Mouse (Mus musculus) limb, embryonic 10.5 days (tissue): Measurements from ENCODE around the gene Sipa1l2. TPM values are rescaled to one million over a fixed set of nuclear protein-coding genes. Genes with fewer than 3 reads are reported as not detected.
A peak's percentile ranks its signal among the peaks of the same experiment; 100 is the strongest.

Experiments
- DNase-seq: peaks from one replicate; pipeline ENCODE4 v3.0.0-alpha.2; 2017; ENCODE audit warnings: low spot score
- H3K27ac ChIP-seq: fragments of 300-500 bp; sonication (generic); 2 replicates; pipeline ENCODE4 v1.5.1; 2016; ENCODE audit warnings: mild to moderate bottlenecking
- H3K27me3 ChIP-seq: fragments of 300-500 bp; sonication (generic); 2 replicates; pipeline ENCODE4 v1.6.1; 2016; ENCODE audit warnings: low read depth, mild to moderate bottlenecking; ENCODE audit not compliant: poor library complexity, severe bottlenecking
- H3K36me3 ChIP-seq: fragments of 300-500 bp; sonication (generic); 2 replicates; pipeline ENCODE4 v1.6.1; 2016; ENCODE audit warnings: mild to moderate bottlenecking, moderate library complexity
- H3K4me1 ChIP-seq: fragments of 300-500 bp; sonication (generic); 2 replicates; pipeline ENCODE4 v1.6.1; 2016
- H3K4me3 ChIP-seq: fragments of 300-500 bp; sonication (generic); 2 replicates; pipeline ENCODE4 v1.5.1; 2016; ENCODE audit warnings: mild to moderate bottlenecking, moderate library complexity
- H3K9me3 ChIP-seq: fragments of 300-500 bp; sonication (generic); replicated peaks from 2 replicates; pipeline ENCODE4 v1.6.1; 2016; ENCODE audit warnings: mild to moderate bottlenecking
- WGBS: fragments of 180-500 bp; shearing (Covaris S2); methylation state at CpG from one replicate; pipeline ENCODE4 v1.1.7; 2016; 5-methylcytosine and 5-hydroxymethylcytosine counted together
- polyA plus RNA-seq: library from polyadenylated mRNA; unstranded; fragments of >200 nt; fragmentation: Nextera tagmentation; extraction: Ambion mirVana; gene quantifications from 2 replicates; pipeline ENCODE4 v1.2.1, GENCODE M21; 2016

Gene Sipa1l2
- polyA plus RNA-seq, 1 experiment from 2014 or later: 13.9 TPM

- Histone ChIP-seq H3K27me3 (no peaks in the 10 kb centered on the region), H3K9me3 (no peaks in the 10 kb centered on the region), H3K4me1 (peaks cover 21% of the 10 kb centered on the region), H3K4me3 (no peak overlapping the region), H3K36me3 (peaks cover 53% of the 10 kb centered on the region), H3K27ac (0 out of 2 replicates have a peak overlapping the region, but pooled peaks have one; percentile 44)
- DNase-seq: no peak
- 63% methylated on average over 6 of the region's 6 CpGs for WGBS
Measured at GRCm38 (mm10) chr8:125449048-125449447, 120.6 kb downstream of the Sipa1l2 start.

- no peaks in the 10 kb centered on the region for H3K27me3 ChIP-seq
- DNase-seq: no peak
- H3K9me3 ChIP-seq: no peaks in the 10 kb centered on the region
- 88% methylated on average over 14 of the region's 14 CpGs for WGBS
- no peak overlapping the region for H3K27ac ChIP-seq
- H3K4me3 ChIP-seq: no peak overlapping the region
- peaks cover 21% of the 10 kb centered on the region for H3K4me1 ChIP-seq
- H3K36me3 ChIP-seq: peaks cover 56% of the 10 kb centered on the region
Measured at GRCm38 (mm10) chr8:125447543-125447942, 122.1 kb downstream of the Sipa1l2 start.

DNA sequence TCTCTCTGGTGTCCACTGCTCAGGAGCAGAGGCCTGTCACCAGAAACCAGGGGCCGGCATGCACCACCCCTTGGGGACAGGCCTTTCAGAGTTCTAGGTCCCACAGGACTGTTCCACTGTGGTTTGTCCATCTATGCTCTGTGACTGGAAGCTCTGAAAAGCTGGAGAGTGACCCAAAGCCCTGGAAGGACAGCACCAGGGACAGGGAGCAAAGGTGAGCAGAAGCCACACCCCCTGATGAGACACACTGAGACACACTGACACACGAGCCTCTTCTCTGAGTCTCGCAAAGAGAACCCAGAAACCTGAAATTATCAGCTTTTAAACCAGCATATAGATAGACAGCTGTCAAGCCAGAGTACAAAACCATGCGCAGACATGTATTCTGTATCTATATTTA is 123.4 kb downstream of the Sipa1l2 start:
- 81% methylated on average over 4 of the region's 4 CpGs for WGBS
- Histone ChIP-seq H3K36me3 (peaks cover 64% of the 10 kb centered on the region), H3K4me3 (no peak overlapping the region), H3K27me3 (no peaks in the 10 kb centered on the region), H3K4me1 (peaks cover 23% of the 10 kb centered on the region), H3K9me3 (no peaks in the 10 kb centered on the region), H3K27ac (no peak overlapping the region)
- no peak for DNase-seq

GRCm38 (mm10) chr8:125445225-125445609 is 124.4 kb downstream of the Sipa1l2 start:
- H3K27ac ChIP-seq: no peak overlapping the region
- peaks cover 73% of the 10 kb centered on the region for H3K36me3 ChIP-seq
- no peak overlapping the region for H3K4me3 ChIP-seq
- peaks cover 23% of the 10 kb centered on the region for H3K4me1 ChIP-seq
- 87% methylated on average over 3 of the region's 3 CpGs for WGBS
- DNase-seq: no peak
- no peaks in the 10 kb centered on the region for H3K9me3 ChIP-seq
- no peaks in the 10 kb centered on the region for H3K27me3 ChIP-seq

- H3K9me3 ChIP-seq: no peaks in the 10 kb centered on the region
- peaks cover 22% of the 10 kb centered on the region for H3K4me1 ChIP-seq
- DNase-seq: no peak
- H3K36me3 ChIP-seq: peaks cover 73% of the 10 kb centered on the region
- no peak overlapping the region for H3K4me3 ChIP-seq
- H3K27ac ChIP-seq: no peak overlapping the region
- no peaks in the 10 kb centered on the region for H3K27me3 ChIP-seq
- WGBS: 89% methylated on average over 16 of the region's 16 CpGs
Measured at GRCm38 (mm10) chr8:125444457-125445224, 125.0 kb downstream of the Sipa1l2 start.

DNA sequence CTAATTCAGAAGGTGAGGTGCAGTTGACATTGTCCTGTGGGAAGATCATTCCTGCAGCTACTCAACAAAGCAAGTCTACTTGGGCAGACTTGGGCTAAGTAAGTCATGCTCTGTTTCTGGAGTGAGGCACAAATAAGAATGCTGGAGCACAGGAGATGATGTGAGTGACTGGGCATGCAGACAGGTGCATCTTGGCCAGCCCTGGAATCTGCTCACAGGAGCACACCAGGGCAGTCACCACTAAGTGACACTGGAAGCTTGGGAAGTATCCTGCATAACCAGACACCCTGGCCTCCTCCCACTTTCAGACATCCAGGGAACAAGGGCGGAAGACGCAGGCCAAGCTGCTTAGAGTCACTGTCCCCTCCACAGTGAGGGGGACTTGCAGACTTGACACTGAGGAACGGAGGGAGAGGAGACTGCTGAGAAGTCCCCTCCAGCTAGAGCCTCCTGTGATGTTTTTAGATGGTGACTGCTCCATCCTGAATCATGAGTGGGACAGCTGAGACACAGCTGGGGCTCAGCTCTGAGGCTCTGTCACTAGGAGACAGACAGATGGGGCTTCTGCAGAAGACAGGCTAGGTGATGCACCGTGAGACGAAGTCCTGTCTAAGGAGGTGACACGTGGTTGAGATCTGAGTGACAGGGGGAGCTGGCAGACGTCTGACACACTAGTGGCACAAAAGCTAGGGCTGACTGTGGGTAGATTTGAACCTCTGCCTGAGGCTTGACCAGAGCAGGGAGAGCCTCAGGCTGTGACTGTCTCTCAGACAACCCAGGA is 134.1 kb downstream of the Sipa1l2 start:
- Histone ChIP-seq H3K27me3 (no peaks in the 10 kb centered on the region; the same call in 1 of the 2 replicates), H3K4me3 (no peak overlapping the region), H3K4me1 (peaks cover 34% of the 10 kb centered on the region), H3K9me3 (no peaks in the 10 kb centered on the region), H3K27ac (peak overlapping the region; percentile 42; the same call in 1 of the 2 replicates), H3K36me3 (peaks cover 48% of the 10 kb centered on the region)
- no peak for DNase-seq
- 87% methylated on average over 7 of the region's 7 CpGs for WGBS

- no peak overlapping the region for H3K4me3 ChIP-seq
- DNase-seq: no peak
- WGBS: 62% methylated on average over 8 of the region's 8 CpGs
- H3K36me3 ChIP-seq: peaks cover 40% of the 10 kb centered on the region
- no peaks in the 10 kb centered on the region; the same call in 1 of the 2 replicates for H3K27me3 ChIP-seq
- H3K27ac ChIP-seq: peak overlapping the region; percentile 50
- H3K4me1 ChIP-seq: peaks cover 37% of the 10 kb centered on the region
- H3K9me3 ChIP-seq: no peaks in the 10 kb centered on the region
Measured at GRCm38 (mm10) chr8:125434151-125434550, 135.5 kb downstream of the Sipa1l2 start.

DNA sequence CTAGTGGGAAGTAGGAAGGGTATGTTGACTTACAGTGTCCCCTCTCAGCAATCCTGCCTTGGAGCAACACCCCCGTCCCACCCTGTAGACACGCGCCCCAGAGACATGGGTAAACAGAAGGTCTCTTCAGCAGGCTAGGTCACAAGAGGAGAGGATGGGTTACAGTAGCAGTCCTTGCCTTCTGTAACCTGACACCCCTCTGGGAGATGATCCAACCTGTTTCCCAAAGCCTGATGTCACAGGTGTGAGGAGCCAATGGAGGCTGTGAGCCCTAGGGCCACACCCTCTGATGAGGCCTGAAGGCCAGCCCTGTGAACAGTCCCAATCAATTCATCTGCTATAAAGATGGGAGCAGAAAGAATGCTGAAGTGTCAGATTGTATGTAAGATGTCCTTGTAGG is 138.3 kb downstream of the Sipa1l2 start:
- no peak for DNase-seq
- 50% methylated on average over 3 of the region's 3 CpGs for WGBS
- H3K9me3 ChIP-seq: no peaks in the 10 kb centered on the region
- no peak overlapping the region for H3K27ac ChIP-seq
- H3K4me1 ChIP-seq: peaks cover 37% of the 10 kb centered on the region
- no peak overlapping the region for H3K4me3 ChIP-seq
- no peaks in the 10 kb centered on the region; the same call in 1 of the 2 replicates for H3K27me3 ChIP-seq
- peaks cover 21% of the 10 kb centered on the region for H3K36me3 ChIP-seq

- WGBS: 90% methylated on average over 5 of the region's 5 CpGs
- H3K4me3 ChIP-seq: no peak overlapping the region
- DNase-seq: no peak
- peaks cover 20% of the 10 kb centered on the region for H3K36me3 ChIP-seq
- no peaks in the 10 kb centered on the region for H3K9me3 ChIP-seq
- H3K4me1 ChIP-seq: peaks cover 35% of the 10 kb centered on the region
- H3K27ac ChIP-seq: no peak overlapping the region
- H3K27me3 ChIP-seq: no peaks in the 10 kb centered on the region
Measured at GRCm38 (mm10) chr8:125430796-125431195, 138.8 kb downstream of the Sipa1l2 start.

DNA sequence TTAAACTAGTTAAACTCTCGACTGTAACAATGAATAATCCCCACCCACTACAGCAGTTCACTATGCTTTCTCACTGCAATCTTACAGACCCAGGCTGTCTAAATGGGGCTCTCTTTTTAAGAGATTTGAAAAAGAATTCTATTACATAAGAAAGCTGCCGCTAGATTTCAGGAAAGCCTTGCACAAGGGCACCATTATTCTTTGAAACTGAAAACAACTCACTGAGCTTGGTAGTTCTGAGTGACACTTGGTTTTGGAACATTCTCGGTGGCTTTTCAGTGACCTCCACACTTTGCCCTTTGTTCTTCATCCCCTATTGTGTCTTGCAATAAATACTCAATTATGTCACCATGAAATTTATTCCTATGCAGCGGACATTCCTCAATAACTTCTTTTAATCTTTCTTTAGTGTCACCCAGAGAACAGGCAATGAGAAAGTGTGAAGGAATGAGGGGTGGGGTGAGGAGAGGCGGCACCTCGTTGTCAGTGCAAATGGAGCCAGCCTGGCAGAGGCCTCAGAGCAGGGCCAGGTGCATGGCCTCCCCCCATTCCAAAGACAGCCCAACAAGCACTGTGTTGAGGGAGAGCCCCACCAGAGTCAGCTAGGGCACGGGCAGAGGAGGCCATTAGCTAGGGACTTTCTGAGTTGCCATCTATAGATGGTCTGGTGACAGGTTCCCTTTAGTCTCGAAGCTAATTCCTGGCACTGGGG is 140.5 kb downstream of the Sipa1l2 start:
- WGBS: 81% methylated on average over 8 of the region's 8 CpGs
- H3K36me3 ChIP-seq: peaks cover 18% of the 10 kb centered on the region
- no peak overlapping the region for H3K27ac ChIP-seq
- no peaks in the 10 kb centered on the region for H3K27me3 ChIP-seq
- no peak overlapping the region for H3K4me3 ChIP-seq
- DNase-seq: no peak
- no peaks in the 10 kb centered on the region for H3K9me3 ChIP-seq
- H3K4me1 ChIP-seq: peaks cover 31% of the 10 kb centered on the region

DNA sequence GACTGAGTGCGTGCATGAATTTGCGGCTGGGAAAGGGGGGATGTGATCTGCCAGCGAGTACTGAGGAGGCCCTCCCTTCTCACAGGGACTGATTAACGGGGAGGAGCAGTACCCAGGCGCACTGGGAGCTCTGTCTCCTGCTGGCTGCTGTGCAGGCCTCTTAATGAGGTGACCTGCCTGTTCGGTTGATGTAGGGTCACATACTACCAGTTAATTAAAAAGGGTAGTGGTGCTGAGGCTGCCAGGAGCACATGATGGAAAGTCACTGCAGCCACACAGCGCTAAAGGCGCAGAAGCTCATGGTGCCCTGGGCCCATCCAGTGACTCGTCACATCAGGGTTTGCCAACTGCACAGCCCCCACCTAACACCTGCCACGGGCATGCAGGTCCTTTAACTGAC is 145.7 kb downstream of the Sipa1l2 start:
- DNase-seq: peak; percentile 44
- Histone ChIP-seq H3K9me3 (no peaks in the 10 kb centered on the region), H3K27ac (peak overlapping the region; percentile 50), H3K36me3 (peaks cover 21% of the 10 kb centered on the region), H3K27me3 (no peaks in the 10 kb centered on the region), H3K4me1 (peaks cover 40% of the 10 kb centered on the region), H3K4me3 (no peak overlapping the region)
- 33% methylated on average over 10 of the region's 10 CpGs for WGBS

DNA sequence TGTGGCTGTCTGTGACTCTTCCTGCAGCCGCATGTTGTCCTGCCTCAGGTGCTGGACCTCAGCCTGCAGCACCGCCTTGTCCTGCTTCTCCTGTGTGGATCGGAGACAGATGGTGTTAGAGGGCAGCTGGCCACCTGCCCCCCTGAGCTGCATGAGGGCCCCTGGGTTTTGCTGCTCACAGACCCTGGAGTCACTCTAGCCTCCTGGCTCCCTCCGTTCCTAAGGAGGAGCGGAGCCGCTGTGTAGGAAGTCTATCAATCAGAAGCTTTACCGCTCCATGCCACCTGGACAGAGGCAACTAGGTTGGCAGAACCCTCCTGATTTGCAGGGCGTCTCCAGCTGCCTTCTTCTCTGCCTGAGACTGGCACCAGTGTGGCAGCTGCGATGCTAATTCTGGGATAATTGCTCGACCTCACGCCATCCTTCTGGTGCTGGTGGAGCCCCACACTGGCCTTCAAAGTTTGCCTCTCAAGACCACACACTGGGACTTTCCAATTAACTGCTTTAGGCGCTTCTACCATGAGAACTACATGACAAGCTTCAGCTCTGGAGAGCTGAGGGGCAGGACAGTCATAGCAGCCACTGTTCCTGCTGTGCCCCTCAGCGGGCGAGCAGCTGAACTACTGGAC is 150.3 kb downstream of the Sipa1l2 start:
- Histone ChIP-seq H3K4me1 (peaks cover 49% of the 10 kb centered on the region), H3K9me3 (no peaks in the 10 kb centered on the region), H3K27ac (peak overlapping the region; percentile 48), H3K4me3 (no peak overlapping the region), H3K36me3 (peaks cover 25% of the 10 kb centered on the region), H3K27me3 (no peaks in the 10 kb centered on the region)
- WGBS: 87% methylated on average over 14 of the region's 14 CpGs
- no peak for DNase-seq
